Mouse (Mus musculus) midbrain, embryonic 12.5 days (tissue): ENCODE measurements around the gene Il31. TPM values are rescaled to one million over a fixed set of nuclear protein-coding genes. Genes with fewer than 3 reads are reported as not detected.

ENCODE experiments used
- ATAC-seq: fragments of 200-750 bp; cut with Nextera tagmentation; 2 replicates; pipeline ENCODE4 v1.8.0; 2017; ENCODE audit warnings: low read depth, moderate TSS enrichment, moderate library complexity; ENCODE audit not compliant: low FRiP score
- H3K27ac ChIP-seq: fragments of 300-500 bp; sonication (generic); replicated peaks from 2 replicates; pipeline ENCODE4 v1.5.1; 2016; ENCODE audit warnings: mild to moderate bottlenecking
- H3K27me3 ChIP-seq: fragments of 300-500 bp; sonication (generic); 2 replicates; pipeline ENCODE4 v1.6.1; 2016; ENCODE audit warnings: mild to moderate bottlenecking
- H3K36me3 ChIP-seq: fragments of 300-500 bp; sonication (generic); 2 replicates; pipeline ENCODE4 v1.6.1; 2016
- H3K4me1 ChIP-seq: fragments of 300-500 bp; sonication (generic); 2 replicates; pipeline ENCODE4 v1.6.1; 2016
- H3K4me2 ChIP-seq: fragments of 300-500 bp; sonication (generic); replicated peaks from 2 replicates; pipeline ENCODE4 v1.6.1; 2016; ENCODE audit warnings: mild to moderate bottlenecking, moderate library complexity
- H3K4me3 ChIP-seq: fragments of 300-500 bp; sonication (generic); 2 replicates; pipeline ENCODE4 v1.5.1; 2016; ENCODE audit warnings: mild to moderate bottlenecking
- H3K9ac ChIP-seq: fragments of 300-500 bp; sonication (generic); replicated peaks from 2 replicates; pipeline ENCODE4 v1.6.1; 2016; ENCODE audit warnings: mild to moderate bottlenecking, moderate library complexity
- H3K9me3 ChIP-seq: fragments of 300-500 bp; sonication (generic); 2 replicates; pipeline ENCODE4 v1.6.1; 2016; ENCODE audit warnings: mild to moderate bottlenecking
- WGBS: fragments of 180-500 bp; shearing (Covaris S2); methylation state at CpG from one replicate; pipeline ENCODE4 v1.1.7; 2016; 5-methylcytosine and 5-hydroxymethylcytosine counted together
- polyA plus RNA-seq: library from polyadenylated mRNA; unstranded; fragments of >200 nt; fragmentation: Nextera tagmentation; extraction: Ambion mirVana; gene quantifications from 2 replicates; pipeline ENCODE4 v1.2.1, GENCODE M21; 2016

Gene Il31
- polyA plus RNA-seq, 1 experiment from 2014 or later, result not detected

GRCm38 (mm10) chr5:123464638-123465037, 24.7 kb downstream of the Il31 start:
- ATAC-seq, result no peak
- no peaks in the 10 kb centered on the region for H3K4me1 ChIP-seq
- H3K9me3 ChIP-seq, result no peaks in the 10 kb centered on the region
- H3K4me3 ChIP-seq, result no peak overlapping the region
- H3K27me3 ChIP-seq, result no peaks in the 10 kb centered on the region
- H3K9ac ChIP-seq, result no peak overlapping the region
- H3K27ac ChIP-seq, result no peak overlapping the region
- H3K36me3 ChIP-seq, result no peaks in the 10 kb centered on the region
- H3K4me2 ChIP-seq, result no peak overlapping the region
- WGBS, result 94% methylated on average over 1 of the region's 1 CpGs

DNA sequence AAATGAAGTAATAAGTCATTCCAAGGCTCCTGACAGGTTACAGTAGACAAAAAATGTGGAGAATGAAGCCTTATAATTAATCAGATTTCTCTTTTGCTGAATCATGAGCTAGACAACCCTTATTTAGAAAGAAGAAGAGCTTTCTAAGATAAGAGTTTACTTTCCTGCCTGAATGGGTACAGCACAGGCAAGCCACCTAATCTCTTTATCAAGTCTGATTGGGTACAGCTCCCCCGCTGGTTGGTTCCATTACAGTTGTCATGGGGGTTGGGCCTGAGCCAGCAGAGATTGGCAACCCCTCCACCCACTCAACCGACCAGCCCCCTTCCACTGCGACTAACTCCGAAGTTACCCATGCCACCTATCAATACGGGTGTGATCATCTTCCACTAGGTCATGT, 27.9 kb downstream of the Il31 start:
- WGBS, result 57% methylated on average over 5 of the region's 5 CpGs
- no peak overlapping the region for H3K4me2 ChIP-seq
- H3K27me3 ChIP-seq, result no peaks in the 10 kb centered on the region
- no peaks in the 10 kb centered on the region for H3K4me1 ChIP-seq
- no peaks in the 10 kb centered on the region for H3K9me3 ChIP-seq
- no peak overlapping the region for H3K4me3 ChIP-seq
- no peak overlapping the region for H3K27ac ChIP-seq
- H3K9ac ChIP-seq, result no peak overlapping the region
- no peak for ATAC-seq
- no peaks in the 10 kb centered on the region for H3K36me3 ChIP-seq

- Histone ChIP-seq H3K36me3 (peaks cover 78% of the 10 kb centered on the region), H3K9ac (no peak overlapping the region), H3K4me3 (no peak overlapping the region), H3K27ac (no peak overlapping the region), H3K4me2 (no peak overlapping the region), H3K27me3 (no peaks in the 10 kb centered on the region), H3K4me1 (no peaks in the 10 kb centered on the region), H3K9me3 (no peaks in the 10 kb centered on the region)
- 93% methylated on average over 7 of the region's 7 CpGs for WGBS
- no peak for ATAC-seq
These were observed 37.4 kb downstream of the Il31 start for GRCm38 (mm10) chr5:123451886-123452285.

DNA sequence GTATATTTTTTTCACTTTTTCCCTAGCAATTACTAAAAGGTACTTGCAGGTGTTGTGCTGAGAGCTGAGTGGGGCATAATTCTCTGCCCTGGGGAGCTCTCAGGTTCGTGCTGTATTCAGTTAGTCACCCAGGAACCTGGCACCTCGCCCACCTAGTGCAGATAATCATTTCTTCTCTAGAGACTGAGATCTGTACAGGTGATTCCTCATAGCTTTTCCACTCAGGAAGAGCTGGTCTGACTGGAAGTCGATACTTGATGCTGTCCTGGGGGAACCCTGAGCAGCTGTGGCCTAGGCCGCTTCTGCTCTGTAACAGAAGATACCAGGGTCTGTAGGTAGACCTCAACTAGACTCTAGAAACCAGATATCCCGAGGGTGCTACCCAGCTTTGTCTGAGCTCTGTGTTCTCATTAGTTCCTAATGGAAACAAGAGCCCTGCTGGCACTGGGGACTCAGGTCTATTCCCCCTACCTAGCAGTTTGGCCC, 44.4 kb downstream of the Il31 start:
- WGBS, result 90% methylated on average over 5 of the region's 5 CpGs
- Histone ChIP-seq H3K27me3 (no peaks in the 10 kb centered on the region), H3K27ac (no peak overlapping the region), H3K9ac (no peak overlapping the region), H3K4me1 (no peaks in the 10 kb centered on the region), H3K36me3 (peaks cover 52% of the 10 kb centered on the region), H3K4me2 (no peak overlapping the region), H3K9me3 (no peaks in the 10 kb centered on the region), H3K4me3 (no peak overlapping the region)
- ATAC-seq, result no peak

GRCm38 (mm10) chr5:123444069-123444468, 45.2 kb downstream of the Il31 start:
- H3K9me3 ChIP-seq, result no peaks in the 10 kb centered on the region
- H3K27me3 ChIP-seq, result no peaks in the 10 kb centered on the region
- no peak for ATAC-seq
- peaks cover 44% of the 10 kb centered on the region for H3K36me3 ChIP-seq
- H3K4me1 ChIP-seq, result no peaks in the 10 kb centered on the region
- 57% methylated on average over 4 of the region's 4 CpGs for WGBS
- no peak overlapping the region for H3K27ac ChIP-seq
- H3K4me2 ChIP-seq, result no peak overlapping the region
- no peak overlapping the region for H3K9ac ChIP-seq
- no peak overlapping the region for H3K4me3 ChIP-seq

- Histone ChIP-seq H3K4me2 (no peak overlapping the region), H3K4me3 (no peak overlapping the region), H3K9ac (no peak overlapping the region), H3K36me3 (peaks cover 28% of the 10 kb centered on the region), H3K9me3 (no peaks in the 10 kb centered on the region), H3K27ac (no peak overlapping the region), H3K4me1 (no peaks in the 10 kb centered on the region), H3K27me3 (no peaks in the 10 kb centered on the region)
- ATAC-seq, result no peak
- 92% methylated on average over 3 of the region's 3 CpGs for WGBS
These were observed 47.0 kb downstream of the Il31 start for GRCm38 (mm10) chr5:123442283-123442682.

DNA sequence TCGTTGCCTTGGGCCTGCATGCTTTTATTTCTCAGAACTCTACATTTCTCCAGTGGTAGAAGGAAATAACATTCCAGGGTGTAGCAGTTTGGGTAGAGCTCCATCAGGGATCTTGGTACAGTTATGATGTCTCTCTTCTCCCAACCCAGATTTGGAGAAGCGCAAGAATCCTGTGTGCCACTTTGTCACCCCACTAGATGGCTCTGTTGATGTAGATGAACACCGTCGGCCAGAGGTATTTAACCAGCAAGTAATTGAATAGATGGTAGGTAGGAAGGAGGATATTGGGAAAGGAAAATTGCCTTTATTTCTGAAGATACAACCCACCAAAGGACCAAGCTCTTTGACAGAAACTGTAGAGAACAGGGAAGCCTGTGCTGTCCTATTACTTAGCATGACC, 48.6 kb downstream of the Il31 start:
- H3K9ac ChIP-seq, result no peak overlapping the region
- peaks cover 17% of the 10 kb centered on the region for H3K36me3 ChIP-seq
- H3K27me3 ChIP-seq, result no peaks in the 10 kb centered on the region
- no peak overlapping the region for H3K27ac ChIP-seq
- H3K4me3 ChIP-seq, result no peak overlapping the region
- 0 out of 2 replicates have a peak, but pooled peaks cover 4% of the 10 kb centered on the region for H3K4me1 ChIP-seq
- 79% methylated on average over 4 of the region's 4 CpGs for WGBS
- H3K9me3 ChIP-seq, result no peaks in the 10 kb centered on the region
- ATAC-seq, result no peak
- no peak overlapping the region for H3K4me2 ChIP-seq

DNA sequence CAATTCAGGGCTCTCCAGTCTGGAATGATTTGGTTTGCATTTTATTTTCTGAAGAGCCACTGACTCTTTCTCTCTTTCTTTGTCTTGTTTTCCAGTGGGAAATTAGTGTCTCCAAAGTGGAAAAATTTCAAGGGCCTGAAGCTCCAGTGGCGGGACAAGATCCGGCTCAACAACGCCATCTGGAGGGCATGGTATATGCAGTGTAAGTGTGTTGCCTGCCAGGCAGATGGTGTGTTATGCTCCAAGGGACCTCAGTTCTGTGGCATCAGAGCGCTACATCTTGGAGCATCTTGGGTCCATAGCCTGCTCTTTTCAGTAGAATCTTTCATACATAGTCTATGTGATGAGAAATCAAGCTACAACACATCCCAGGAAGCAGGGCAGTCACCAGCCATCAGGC, 49.3 kb downstream of the Il31 start:
- 0 out of 2 replicates have a peak, but pooled peaks cover 4% of the 10 kb centered on the region for H3K4me1 ChIP-seq
- H3K4me3 ChIP-seq, result no peak overlapping the region
- no peak overlapping the region for H3K9ac ChIP-seq
- WGBS, result 78% methylated on average over 4 of the region's 4 CpGs
- no peak for ATAC-seq
- H3K9me3 ChIP-seq, result no peaks in the 10 kb centered on the region
- H3K27me3 ChIP-seq, result no peaks in the 10 kb centered on the region
- H3K4me2 ChIP-seq, result no peak overlapping the region
- H3K27ac ChIP-seq, result no peak overlapping the region
- H3K36me3 ChIP-seq, result peaks cover 13% of the 10 kb centered on the region

DNA sequence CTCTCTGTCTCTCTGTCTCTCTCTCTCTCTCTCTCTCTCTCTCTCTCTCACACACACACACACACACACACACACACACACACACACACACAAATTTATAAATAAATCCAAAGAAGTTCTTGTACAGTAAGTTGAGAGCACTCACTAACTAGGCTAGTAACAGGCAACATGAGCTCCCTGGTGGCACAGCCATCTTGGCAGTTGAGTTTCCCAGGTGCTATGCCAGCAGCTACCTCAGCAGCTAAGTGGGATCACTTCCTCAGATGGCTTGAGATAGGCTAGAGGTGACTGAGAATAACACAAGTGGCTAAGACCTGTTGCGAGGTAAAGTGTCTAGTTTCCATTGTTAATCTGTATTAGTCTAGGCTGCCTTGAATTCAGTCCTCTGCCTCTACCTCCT, 50.0 kb downstream of the Il31 start:
- H3K9ac ChIP-seq, result no peak overlapping the region
- H3K36me3 ChIP-seq, result peaks cover 13% of the 10 kb centered on the region
- H3K4me2 ChIP-seq, result no peak overlapping the region
- no peaks in the 10 kb centered on the region for H3K27me3 ChIP-seq
- no peak overlapping the region for H3K4me3 ChIP-seq
- no peak for ATAC-seq
- 96% methylated on average over 1 of the region's 1 CpGs for WGBS
- no peaks in the 10 kb centered on the region for H3K9me3 ChIP-seq
- no peak overlapping the region for H3K27ac ChIP-seq
- 0 out of 2 replicates have a peak, but pooled peaks cover 4% of the 10 kb centered on the region for H3K4me1 ChIP-seq

GRCm38 (mm10) chr5:123438381-123438780, 50.9 kb downstream of the Il31 start:
- no peaks in the 10 kb centered on the region for H3K9me3 ChIP-seq
- 0 out of 2 replicates have a peak, but pooled peaks cover 4% of the 10 kb centered on the region for H3K4me1 ChIP-seq
- no peak overlapping the region for H3K4me2 ChIP-seq
- H3K9ac ChIP-seq, result no peak overlapping the region
- whole genome bisulfite sequencing, result 88% methylated on average over 3 of the region's 3 CpGs
- H3K27ac ChIP-seq, result no peak overlapping the region
- peaks cover 12% of the 10 kb centered on the region for H3K36me3 ChIP-seq
- H3K4me3 ChIP-seq, result no peak overlapping the region
- no peak for ATAC-seq
- H3K27me3 ChIP-seq, result no peaks in the 10 kb centered on the region

DNA sequence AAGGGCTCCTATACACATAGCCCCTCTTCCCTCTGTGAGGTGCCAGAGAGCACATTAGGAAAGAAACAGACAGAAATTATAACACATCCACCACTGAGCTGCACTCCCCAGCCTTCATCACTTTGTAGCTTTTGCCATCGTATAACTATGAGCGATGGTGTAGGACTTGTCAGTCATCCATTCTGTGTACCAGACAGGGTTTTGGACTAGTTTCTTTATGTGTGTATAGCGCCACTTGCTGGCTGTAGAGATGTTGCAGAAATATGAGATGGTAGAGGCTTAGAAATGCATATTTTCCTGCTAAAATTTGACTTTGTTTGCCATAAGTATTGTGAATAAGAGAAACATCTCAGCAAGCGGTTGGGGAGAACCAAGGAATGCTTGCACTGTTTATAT, 52.5 kb downstream of the Il31 start:
- H3K27ac ChIP-seq, result no peak overlapping the region
- H3K4me3 ChIP-seq, result no peak overlapping the region
- no peaks in the 10 kb centered on the region for H3K27me3 ChIP-seq
- WGBS, result 42% methylated on average over 4 of the region's 4 CpGs
- no peak overlapping the region for H3K4me2 ChIP-seq
- no peak for ATAC-seq
- H3K9me3 ChIP-seq, result no peaks in the 10 kb centered on the region
- 0 out of 2 replicates have a peak, but pooled peaks cover 8% of the 10 kb centered on the region for H3K4me1 ChIP-seq
- no peak overlapping the region for H3K9ac ChIP-seq
- no peaks in the 10 kb centered on the region for H3K36me3 ChIP-seq

- 64% methylated on average over 8 of the region's 8 CpGs for WGBS
- H3K36me3 ChIP-seq, result no peaks in the 10 kb centered on the region
- no peak overlapping the region for H3K4me2 ChIP-seq
These were observed 53.1 kb downstream of the Il31 start for GRCm38 (mm10) chr5:123436071-123436779.

More at GRCm38 (mm10) chr5:123436071-123436779, 53.1 kb downstream of the Il31 start:
- Histone ChIP-seq H3K9ac (no peak overlapping the region), H3K27me3 (no peaks in the 10 kb centered on the region), H3K4me3 (no peak overlapping the region), H3K27ac (no peak overlapping the region), H3K4me1 (0 out of 2 replicates have a peak, but pooled peaks cover 8% of the 10 kb centered on the region), H3K9me3 (no peaks in the 10 kb centered on the region)
- no peak for ATAC-seq
